Mouse (Mus musculus): Measurements from ENCODE around the gene Sirt6. TPM values are rescaled to one million over a fixed set of nuclear protein-coding genes. Genes with fewer than 3 reads are reported as not detected.
A peak's percentile ranks its signal among the peaks of the same experiment; 100 is the strongest.

Gene Sirt6
- 10 to 100 TPM; 40.1 to 40.7 TPM for total RNA-seq (2021)
- long read RNA-seq, experiment 1, transcript Sirt6-201 (8 exons, 1,891 nt), result major isoform, 10 of 17 reads
- long read RNA-seq, experiment 1, partial matches to known transcripts, result 3 of 17 reads
- long read RNA-seq, experiment 1, other reads (novel, unspliced or antisense), result 4 of 17 reads
- long read RNA-seq, experiment 2, transcript Sirt6-201 (8 exons, 1,891 nt), result major isoform, 23 of 47 reads
- long read RNA-seq, experiment 2, partial matches to known transcripts, result 9 of 47 reads
- long read RNA-seq, experiment 2, other reads (novel, unspliced or antisense), result 15 of 47 reads

GRCm38 (mm10) chr10:81626994-81627835 is at the start of gene Sirt6:
Gene Sirt6 (minus strand): TSS chr10:81627797.
- peak; percentile 67 to 82 for DNase-seq (ENCODE audit: low spot score in 2 of 2)

- no peak for DNase-seq (ENCODE audit: low spot score in 2 of 2)
Measured at GRCm38 (mm10) chr10:81656174-81656573, 28.6 kb upstream of the Sirt6 start.

- DNase-seq (ENCODE audit: low spot score in 2 of 2), result peak in 1 of 2 experiments; percentile 2
Measured at GRCm38 (mm10) chr10:81655178-81655577, 27.6 kb upstream of the Sirt6 start.

- peak; percentile 56 to 68 for DNase-seq (ENCODE audit: low spot score in 2 of 2)
Measured at GRCm38 (mm10) chr10:81648803-81649775, 21.5 kb upstream of the Sirt6 start, which contains the start of gene Gm10778. Gene Gm10778 (plus strand): TSS chr10:81649059.

GRCm38 (mm10) chr10:81646015-81646555 is 18.5 kb upstream of the Sirt6 start:
- peak in 1 of 2 experiments; percentile 3 for DNase-seq (ENCODE audit: low spot score in 2 of 2)

- DNase-seq (ENCODE audit: low spot score in 2 of 2), result no peak
Measured at GRCm38 (mm10) chr10:81645391-81645790, 17.8 kb upstream of the Sirt6 start.

GRCm38 (mm10) chr10:81644716-81645115 is 17.1 kb upstream of the Sirt6 start:
- DNase-seq (ENCODE audit: low spot score in 2 of 2), result peak; percentile 2 to 3

GRCm38 (mm10) chr10:81644162-81644561 is 16.6 kb upstream of the Sirt6 start:
- DNase-seq (ENCODE audit: low spot score in 2 of 2), result peak in 1 of 2 experiments; percentile 2

GRCm38 (mm10) chr10:81643449-81644055 is 16.0 kb upstream of the Sirt6 start:
- peak; percentile 89 to 90 for DNase-seq (ENCODE audit: low spot score in 2 of 2)

GRCm38 (mm10) chr10:81642648-81643448 is 15.3 kb upstream of the Sirt6 start:
- DNase-seq (ENCODE audit: low spot score in 2 of 2), result peak; percentile 4 to 5

GRCm38 (mm10) chr10:81641978-81642647 is 14.5 kb upstream of the Sirt6 start:
- DNase-seq (ENCODE audit: low spot score in 2 of 2), result no peak

- DNase-seq (ENCODE audit: low spot score in 2 of 2), result peak in 1 of 2 experiments; percentile 1
Measured at GRCm38 (mm10) chr10:81641566-81641965, 14.0 kb upstream of the Sirt6 start.

GRCm38 (mm10) chr10:81640825-81641224 is 13.2 kb upstream of the Sirt6 start:
- peak in 1 of 2 experiments; percentile 3 for DNase-seq (ENCODE audit: low spot score in 2 of 2)

- no peak for DNase-seq (ENCODE audit: low spot score in 2 of 2)
Measured at GRCm38 (mm10) chr10:81638101-81638500, 10.5 kb upstream of the Sirt6 start.

- no peak for DNase-seq (ENCODE audit: low spot score in 2 of 2)
Measured at GRCm38 (mm10) chr10:81636338-81636737, 8.7 kb upstream of the Sirt6 start.

GRCm38 (mm10) chr10:81633253-81634099 is 5.9 kb upstream of the Sirt6 start:
- DNase-seq (ENCODE audit: low spot score in 2 of 2), result peak; percentile 59 to 68

GRCm38 (mm10) chr10:81628390-81628789 is 793 bp upstream of the Sirt6 start, which contains the start of gene Ankrd24:
Gene Ankrd24 (plus strand): TSS chr10:81628540.
- no peak for DNase-seq (ENCODE audit: low spot score in 2 of 2)

- DNase-seq (ENCODE audit: low spot score in 2 of 2), result no peak
Measured at GRCm38 (mm10) chr10:81627836-81628220, 231 bp upstream of the Sirt6 start.

Data from adrenal gland, postnatal 4 days (tissue).